Comparison of ENCODE assay signal across 27 mouse cellular contexts in genomic region chr9:121216536-121217320, GRCm38 (mm10).
DNase-seq lines count a peak whose midpoint lies in the region; ATAC-seq and TF ChIP-seq lines count a peak whose summit lies in the region.
"Had no signal": no experiment of that assay in that cellular context is flagged by ENCODE, and none has a peak within 500 bp of the region (broad histone marks: within the 10 kb centered on the region; RNA-seq: fewer than 3 reads in every experiment).

No protein-coding gene starts in this region.

- no peak for TF ChIP-seq CTCF in liver, postnatal 0 days (IDR thresholded peaks at IDR 0.05; ENCODE audit: low read depth)

- H3K27ac ChIP-seq in liver, postnatal 0 days (ENCODE audit: low read depth) = no peak overlapping the region
- no peak overlapping the region for H3K27ac ChIP-seq in limb, embryonic 10.5 days
- H3K27ac ChIP-seq: intestine, embryonic 15.5 days; kidney, postnatal 0 days; left cerebral cortex, adult 2 months; liver, embryonic 15.5 days; lung, embryonic 15.5 days; midbrain, embryonic 13.5 days had no signal

- no peak overlapping the region for H3K9ac ChIP-seq in liver, postnatal 0 days (replicated peaks)
- H3K9ac ChIP-seq: forebrain, postnatal 0 days; heart, embryonic 12.5 days; intestine, embryonic 15.5 days; liver, embryonic 15.5 days; lung, embryonic 15.5 days; midbrain, embryonic 13.5 days had no signal

- H3K36me3 ChIP-seq in liver, postnatal 0 days (replicated peaks; ENCODE audit: insufficient read depth, low read length) = no peaks in the 10 kb centered on the region
- no peaks in the 10 kb centered on the region for H3K36me3 ChIP-seq in limb, embryonic 10.5 days
- H3K36me3 ChIP-seq: heart, embryonic 12.5 days; intestine, embryonic 15.5 days; liver, embryonic 15.5 days; lung, embryonic 15.5 days; midbrain, embryonic 13.5 days had no signal

- no peak for ATAC-seq in liver, postnatal 0 days
- ATAC-seq: CD4-positive, CD25-positive, alpha-beta regulatory T cell, adult 4 months; forebrain, postnatal 0 days; hindbrain, embryonic 16.5 days; intestine, embryonic 15.5 days had no signal

- H3K9me3 ChIP-seq in liver, postnatal 0 days (ENCODE audit: low read length) = no peaks in the 10 kb centered on the region
- H3K9me3 ChIP-seq in limb, embryonic 10.5 days (replicated peaks) = no peaks in the 10 kb centered on the region
- H3K9me3 ChIP-seq: heart, embryonic 12.5 days; intestine, embryonic 15.5 days; liver, embryonic 15.5 days; lung, embryonic 15.5 days; midbrain, embryonic 13.5 days had no signal

- peak; percentile 76 for DNase-seq in heart, adult 11 months
- DNase-seq in heart, postnatal 14 days = no peak
- peak; percentile 9 for DNase-seq in liver, postnatal 0 days
- no peak for DNase-seq in liver
- peak; percentile 70 for DNase-seq in brain, adult 2 months (ENCODE audit: low read depth, low spot score)
- peak; percentile 25 for DNase-seq in limb, embryonic 10.5 days (ENCODE audit: low spot score)
- no peak for DNase-seq in layer of hippocampus, adult 9-11 months
- DNase-seq: adrenal gland, postnatal 36 days; cerebellum, adult 2 months; cerebellum, postnatal 14 days; forebrain, postnatal 0 days; gastrocnemius, postnatal 14 days; kidney, adult 8-10 months; right cerebral cortex, postnatal 25 days; spleen, adult 18-20 months; thymus, adult 2 months; thymus, postnatal 36 days had no signal

- H3K27me3 ChIP-seq in liver, postnatal 0 days (ENCODE audit: insufficient read depth, low read length) = no peaks in the 10 kb centered on the region
- H3K27me3 ChIP-seq in limb, embryonic 10.5 days (ENCODE audit: low read depth, poor library complexity, severe bottlenecking) = no peaks in the 10 kb centered on the region
- H3K27me3 ChIP-seq: intestine, embryonic 15.5 days; liver, embryonic 15.5 days; lung, embryonic 15.5 days; midbrain, embryonic 13.5 days had no signal

- no peak overlapping the region for H3K4me2 ChIP-seq in liver, postnatal 0 days (ENCODE audit: low read depth, low read length)
- H3K4me2 ChIP-seq: heart, embryonic 12.5 days; intestine, embryonic 15.5 days; liver, embryonic 15.5 days; lung, embryonic 15.5 days; midbrain, embryonic 13.5 days had no signal

- WGBS in liver, postnatal 0 days (ENCODE audit: insufficient replicate concordance) = 75% methylated on average over 20 of the region's 20 CpGs
- 83% methylated on average over 20 of the region's 20 CpGs for WGBS in limb, embryonic 10.5 days

- no peak overlapping the region for H3K4me3 ChIP-seq in liver, postnatal 0 days (ENCODE audit: low read depth, low read length)
- no peak overlapping the region for H3K4me3 ChIP-seq in limb, embryonic 10.5 days
- H3K4me3 ChIP-seq: heart, embryonic 12.5 days; intestine, embryonic 15.5 days; left cerebral cortex, adult 2 months; liver, embryonic 15.5 days; lung, embryonic 15.5 days; megakaryocyte, embryonic 14.5 days; midbrain, embryonic 13.5 days had no signal

- intact Hi-C loops in heart, postnatal 14 days (cut with DNase I) = loop anchor here (5.0 kb wide), 1 partner anchor 614 kb away; no protein-coding TSS in a partner anchor

- no peak for TF ChIP-seq EP300 in liver, postnatal 0 days (IDR thresholded peaks at IDR 0.05; ENCODE audit: low read depth)

- no peaks in the 10 kb centered on the region for H3K4me1 ChIP-seq in liver, postnatal 0 days (ENCODE audit: insufficient read depth)
- H3K4me1 ChIP-seq in limb, embryonic 10.5 days = peaks cover 6% of the 10 kb centered on the region; the same call in 1 of the 2 replicates
- H3K4me1 ChIP-seq: intestine, embryonic 15.5 days; liver, embryonic 15.5 days; lung, embryonic 15.5 days; megakaryocyte, embryonic 14.5 days; midbrain, embryonic 13.5 days had no signal

Comparison
In these comparisons a context has a peak if more than half of its experiments do, and no peak if none do; other contexts are left out.
1. DNase-seq: peak in heart, adult 11 months (single experiment), liver, postnatal 0 days (single experiment), brain, adult 2 months (single experiment) and limb, embryonic 10.5 days (single experiment); none in heart, postnatal 14 days (0 of 2), liver (single experiment) and layer of hippocampus, adult 9-11 months (single experiment).